Mouse (Mus musculus): Measurements from ENCODE around the gene Cd160.

Gene Cd160

DNA sequence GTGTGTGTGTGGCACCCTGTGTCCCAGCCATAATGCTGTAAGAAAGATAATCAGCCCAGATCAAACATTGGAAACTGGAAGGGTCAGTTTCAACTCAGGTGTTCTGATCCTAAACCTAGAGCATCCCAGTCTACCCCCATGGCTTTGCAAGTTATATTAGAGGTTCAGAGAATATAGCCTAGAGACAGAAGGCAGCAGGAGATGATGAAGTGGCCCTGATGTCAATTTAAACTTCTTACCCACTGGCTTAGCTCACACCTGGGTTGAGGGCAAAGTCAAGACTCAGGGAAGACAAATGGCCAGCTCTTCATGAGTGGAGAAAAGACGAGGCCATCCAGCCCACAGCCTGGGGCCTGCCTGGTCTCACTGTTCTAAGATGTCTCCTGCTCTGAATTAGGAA lies at the start of gene Cd160, which contains the start of gene Pdzk1:
Cd160 (minus strand) TSS at position 368 of the 400 bp plus-strand sequence.
Pdzk1 (plus strand) TSS at position 301 of the 400 bp plus-strand sequence.
- no peak for DNase-seq

DNA sequence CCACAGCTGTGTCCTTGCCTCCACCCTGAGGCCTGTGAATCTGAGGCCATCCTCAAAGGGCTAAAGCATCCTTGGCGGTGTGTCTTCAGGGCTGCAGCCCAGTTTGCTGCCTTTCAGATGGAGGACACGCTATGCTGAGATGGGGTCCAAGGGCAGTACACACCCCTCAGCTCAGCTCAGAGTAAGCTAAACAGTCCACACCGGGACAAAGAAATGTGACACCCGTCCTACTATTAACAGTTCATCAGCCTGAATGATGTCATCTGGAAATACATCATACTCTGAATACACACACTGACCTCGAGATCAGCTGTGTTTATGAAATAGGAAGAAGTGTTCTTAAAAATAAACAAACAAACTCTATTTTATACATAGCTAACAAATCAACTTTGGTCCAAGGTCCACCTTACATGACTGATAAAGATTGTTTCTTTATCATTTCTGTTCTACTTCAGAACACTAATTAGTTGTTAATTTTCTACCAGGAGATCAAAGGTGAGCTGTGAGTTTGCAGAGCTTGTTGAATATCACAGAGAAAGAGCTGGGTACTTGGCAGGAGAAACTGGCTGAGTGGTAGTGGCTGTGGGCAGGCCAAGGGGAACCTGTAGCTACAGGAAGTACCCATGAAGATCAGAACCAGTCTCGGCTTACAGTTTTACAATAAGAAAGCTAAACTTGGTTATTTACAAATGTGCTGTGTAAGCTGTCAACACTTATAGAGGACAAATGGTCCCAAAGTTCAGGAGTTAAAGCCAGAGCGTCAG lies 45.8 kb upstream of the Cd160 start:
- DNase-seq: no peak

GRCm38 (mm10) chr3:96872501-96872900 lies 43.4 kb upstream of the Cd160 start:
- no peak for DNase-seq

DNA sequence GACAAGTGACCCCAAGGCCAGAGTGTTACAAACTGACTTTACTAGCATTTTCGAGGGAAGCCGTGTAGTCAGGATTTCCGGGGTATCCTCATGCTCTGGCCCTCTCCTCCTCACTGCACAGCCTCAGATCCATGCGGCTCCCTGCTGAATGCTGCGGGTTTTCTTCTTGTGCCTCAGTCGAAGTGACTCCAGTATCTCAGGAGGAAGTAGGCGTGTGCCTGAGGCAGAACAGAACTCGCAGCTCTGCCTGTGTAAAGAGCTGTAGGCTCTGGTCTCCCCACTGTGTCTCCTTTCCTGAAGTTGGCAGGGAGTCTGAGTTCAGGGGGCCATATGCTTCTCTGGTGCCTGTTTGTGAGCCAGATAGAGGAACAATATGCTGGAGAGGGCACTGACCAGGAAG lies 41.9 kb upstream of the Cd160 start:
- DNase-seq: no peak

DNA sequence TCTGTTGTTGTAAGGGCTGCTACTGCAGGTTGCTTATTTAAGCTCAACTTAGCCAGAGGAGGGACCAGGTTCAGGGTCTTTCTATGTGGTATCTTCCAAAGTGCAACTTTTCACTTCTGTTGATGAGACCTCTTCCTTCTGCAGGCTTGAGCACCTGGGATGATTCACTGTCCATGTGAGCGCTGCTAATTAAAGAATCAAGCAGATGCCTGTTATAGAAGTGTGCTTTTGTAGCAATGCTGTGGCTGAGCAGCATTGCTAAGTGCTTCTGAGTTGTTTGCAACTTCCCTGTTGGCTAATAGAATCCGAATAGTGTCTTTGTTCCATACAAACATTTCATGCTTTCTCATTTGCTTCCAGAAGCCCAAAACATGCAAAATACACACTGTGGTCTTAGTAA lies 41.1 kb upstream of the Cd160 start:
- DNase-seq: no peak

DNA sequence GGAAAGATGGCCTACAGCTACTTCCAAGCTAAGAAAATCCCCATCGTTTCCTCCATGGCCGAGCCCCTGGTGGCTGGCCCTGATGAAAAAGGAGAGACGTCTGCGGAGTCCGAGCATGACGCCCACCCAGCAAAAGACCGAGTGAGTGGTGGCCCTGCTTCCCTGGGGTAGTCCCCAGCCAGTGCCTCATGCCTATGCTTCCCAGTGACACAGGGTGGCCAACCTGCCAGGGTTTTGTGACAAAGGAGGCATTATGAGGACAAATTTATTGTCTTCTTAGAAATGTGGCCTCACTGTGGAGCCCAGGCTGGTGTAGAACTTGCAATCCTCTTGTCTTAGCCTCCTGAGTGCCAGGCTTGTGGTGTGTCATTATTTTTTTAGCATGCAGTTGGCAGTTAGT lies 39.9 kb upstream of the Cd160 start:
- no peak for DNase-seq

DNA sequence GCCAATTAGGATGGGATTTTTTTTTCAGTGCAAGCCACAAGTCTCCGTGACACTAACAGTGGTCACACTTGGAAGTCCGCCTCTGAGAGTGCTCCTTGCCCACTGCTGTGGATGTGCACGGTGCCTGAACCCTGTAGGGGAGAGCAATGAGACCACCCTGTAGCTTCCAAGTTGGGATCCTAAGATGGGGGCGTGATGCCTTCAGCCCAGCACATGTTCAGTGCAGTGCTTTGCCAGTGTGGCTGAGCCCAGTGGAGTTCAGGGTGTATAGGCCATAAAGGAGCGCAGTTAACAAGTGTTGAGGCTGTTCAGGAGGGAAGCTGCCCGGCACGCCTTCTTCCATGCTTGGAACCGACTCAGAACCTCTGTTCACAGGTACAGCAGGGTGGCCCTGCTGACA lies 39.4 kb upstream of the Cd160 start:
- DNase-seq: no peak

GRCm38 (mm10) chr3:96867863-96868262 lies 38.7 kb upstream of the Cd160 start:
- DNase-seq: no peak

- DNase-seq: no peak
Observed at GRCm38 (mm10) chr3:96860498-96860897, 31.3 kb upstream of the Cd160 start.

DNA sequence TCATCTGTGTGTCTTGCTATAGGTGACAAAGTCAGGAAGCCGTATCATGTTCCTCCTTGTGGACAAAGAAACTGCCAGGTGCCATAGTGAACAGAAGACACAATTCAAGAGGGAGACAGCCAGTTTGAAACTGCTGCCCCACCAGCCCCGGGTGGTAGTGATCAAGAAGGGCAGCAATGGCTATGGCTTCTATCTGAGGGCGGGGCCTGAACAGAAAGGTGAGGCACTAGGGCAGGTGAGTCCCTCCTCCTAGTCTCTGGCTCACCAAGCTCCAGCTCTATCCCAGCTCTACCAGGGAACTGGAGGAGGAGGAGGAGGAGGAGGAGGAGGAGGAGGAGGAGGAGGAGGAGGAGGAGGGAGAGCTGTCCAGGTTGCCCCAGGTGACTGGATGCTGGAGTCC lies 26.7 kb upstream of the Cd160 start:
- no peak for DNase-seq

GRCm38 (mm10) chr3:96854376-96854775 lies 25.2 kb upstream of the Cd160 start:
- no peak for DNase-seq

GRCm38 (mm10) chr3:96852561-96852960 lies 23.4 kb upstream of the Cd160 start:
- no peak for DNase-seq

DNA sequence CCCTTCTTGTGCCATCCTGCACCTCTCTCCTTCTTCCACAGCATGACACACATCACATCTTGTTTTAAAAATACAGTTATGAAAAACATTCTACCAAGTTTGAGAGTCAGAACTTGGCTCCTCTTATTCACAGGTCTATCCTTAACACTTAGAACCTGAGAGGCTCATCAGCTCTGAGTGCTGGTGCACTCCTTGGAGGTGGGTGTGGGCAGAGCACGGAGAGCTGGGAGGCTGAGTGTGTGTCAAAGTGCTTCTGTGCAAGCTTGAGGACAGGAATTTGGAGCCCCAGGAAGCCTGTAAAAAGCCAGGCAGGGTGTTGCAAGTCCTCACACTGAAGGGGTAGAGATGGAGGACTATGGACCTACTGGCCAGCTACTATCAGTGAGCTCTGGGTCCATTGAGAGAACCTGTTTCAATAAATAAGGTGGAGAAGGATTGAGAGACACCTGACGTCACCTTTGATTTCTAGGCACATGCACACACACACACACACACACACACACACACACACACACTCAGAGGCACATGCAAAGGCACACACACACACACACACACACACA lies 20.1 kb upstream of the Cd160 start:
- DNase-seq: no peak

- no peak for DNase-seq
Observed at GRCm38 (mm10) chr3:96848470-96848869, 19.3 kb upstream of the Cd160 start.

- DNase-seq: no peak
Observed at GRCm38 (mm10) chr3:96847661-96848060, 18.5 kb upstream of the Cd160 start.

GRCm38 (mm10) chr3:96846985-96847384 lies 17.8 kb upstream of the Cd160 start:
- no peak for DNase-seq

GRCm38 (mm10) chr3:96845806-96846205 lies 16.7 kb upstream of the Cd160 start:
- no peak for DNase-seq

GRCm38 (mm10) chr3:96845191-96845590 lies 16.0 kb upstream of the Cd160 start:
- no peak for DNase-seq

GRCm38 (mm10) chr3:96838996-96839645 lies 10.0 kb upstream of the Cd160 start:
- DNase-seq: no peak

DNA sequence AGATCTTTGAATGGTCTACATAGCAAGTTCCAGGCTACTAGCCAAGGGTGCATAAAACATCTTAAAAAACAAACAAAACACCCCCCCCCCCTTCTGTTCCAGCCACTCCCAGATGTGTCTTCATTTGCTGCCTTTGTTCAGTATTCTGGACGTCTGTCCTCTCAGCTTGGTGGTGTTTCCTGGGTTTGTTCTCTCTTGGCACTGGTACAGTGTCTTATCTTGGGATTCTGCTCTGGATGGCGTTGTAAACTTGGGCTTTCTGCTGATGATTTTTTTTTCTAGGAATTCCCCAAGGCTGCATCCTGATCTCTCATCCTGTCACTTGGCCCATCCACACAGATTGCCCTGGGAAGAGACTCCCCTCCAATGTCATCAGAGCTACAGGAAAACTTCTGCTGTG lies 7.3 kb upstream of the Cd160 start:
- DNase-seq: no peak

GRCm38 (mm10) chr3:96834587-96835348 lies 5.6 kb upstream of the Cd160 start:
- no peak for DNase-seq

GRCm38 (mm10) chr3:96832930-96833329 lies 3.8 kb upstream of the Cd160 start:
- no peak for DNase-seq

DNA sequence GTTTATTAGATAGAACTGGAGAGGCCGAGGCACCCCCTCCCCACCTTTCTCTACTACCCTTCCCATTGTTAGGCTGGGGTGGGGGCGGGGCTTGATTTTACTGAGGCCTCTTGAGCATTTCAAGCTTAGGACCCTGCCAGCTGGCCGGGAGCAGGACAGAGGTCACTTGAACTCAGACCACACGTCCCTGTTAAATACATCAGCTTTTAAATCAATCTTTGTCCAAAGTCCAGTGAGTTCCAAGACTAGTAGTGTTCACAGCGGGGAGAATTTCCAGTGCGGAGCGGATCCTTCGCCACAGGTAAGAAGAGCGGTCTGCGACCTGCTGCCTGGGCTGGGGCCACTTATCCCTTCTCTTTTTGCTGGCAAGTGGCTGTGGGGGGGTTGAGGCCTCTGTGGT lies 705 bp upstream of the Cd160 start:
- DNase-seq: no peak

Data from liver (tissue).